Mouse (Mus musculus) cerebellum, adult 11-12 months (tissue): ENCODE data around the gene Mnx1.
A peak's percentile ranks its signal among the peaks of the same experiment; 100 is the strongest.
"Not testable (repeated sequence)": the region's sequence is repeated elsewhere in the genome, so short reads cannot be mapped to it uniquely, and the experiment has no call there.

Experiments used
- DNase-seq: peaks from one replicate; pipeline ENCODE4 v3.0.0; 2022

Gene Mnx1

GRCm38 (mm10) chr5:29468351-29469065 lies 9.8 kb downstream of the Mnx1 start:
- no peak for DNase-seq

- no peak for DNase-seq
These were observed 10.6 kb downstream of the Mnx1 start for GRCm38 (mm10) chr5:29467489-29468350.

GRCm38 (mm10) chr5:29462943-29463686 lies 15.2 kb downstream of the Mnx1 start:
- no peak for DNase-seq

GRCm38 (mm10) chr5:29456895-29457656 lies 21.2 kb downstream of the Mnx1 start:
- no peak for DNase-seq

- no peak for DNase-seq
These were observed 25.9 kb downstream of the Mnx1 start for GRCm38 (mm10) chr5:29452352-29452751.

GRCm38 (mm10) chr5:29445275-29445674 lies 33.0 kb downstream of the Mnx1 start:
- no peak for DNase-seq

GRCm38 (mm10) chr5:29436728-29437127 lies 41.5 kb downstream of the Mnx1 start:
- not testable (repeated sequence) for DNase-seq

- DNase-seq: no peak
These were observed 42.8 kb downstream of the Mnx1 start for GRCm38 (mm10) chr5:29435491-29435890.

- DNase-seq: no peak
These were observed 43.4 kb downstream of the Mnx1 start for GRCm38 (mm10) chr5:29434872-29435358.

GRCm38 (mm10) chr5:29434228-29434871 lies 43.9 kb downstream of the Mnx1 start, which contains the start of gene Nom1:
Gene Nom1, plus strand, starts transcription at chr5:29434664.
- DNase-seq: peak; percentile 87

GRCm38 (mm10) chr5:29423330-29423729 lies 54.9 kb downstream of the Mnx1 start:
- not testable (repeated sequence) for DNase-seq
